Mouse (Mus musculus) ES-Bruce4 (cell line): ENCODE results near the gene Exoc3l.

ENCODE experiments used
- CTCF ChIP-seq: IDR thresholded peaks from one replicate; pipeline ENCODE4 v1.8.1; 2011; ENCODE audit warnings: low read depth, low read length
- EP300 ChIP-seq: IDR thresholded peaks from 2 replicates; pipeline ENCODE4 v1.6.1; 2011; ENCODE audit warnings: low read depth, low read length; ENCODE audit not compliant: insufficient read depth
- POLR2A ChIP-seq: IDR thresholded peaks from one replicate; pipeline ENCODE4 v1.8.1; 2011; ENCODE audit warnings: low read length; ENCODE audit not compliant: insufficient read depth

- TF ChIP-seq CTCF (no peak), EP300 (no peak), POLR2A (no peak)
These were observed 8.0 kb upstream of the Exoc3l start for GRCm38 (mm10) chr8:105303874-105304273.
